Mouse (Mus musculus): ENCODE data around the gene Pak3.

Pak3 gene

DNA sequence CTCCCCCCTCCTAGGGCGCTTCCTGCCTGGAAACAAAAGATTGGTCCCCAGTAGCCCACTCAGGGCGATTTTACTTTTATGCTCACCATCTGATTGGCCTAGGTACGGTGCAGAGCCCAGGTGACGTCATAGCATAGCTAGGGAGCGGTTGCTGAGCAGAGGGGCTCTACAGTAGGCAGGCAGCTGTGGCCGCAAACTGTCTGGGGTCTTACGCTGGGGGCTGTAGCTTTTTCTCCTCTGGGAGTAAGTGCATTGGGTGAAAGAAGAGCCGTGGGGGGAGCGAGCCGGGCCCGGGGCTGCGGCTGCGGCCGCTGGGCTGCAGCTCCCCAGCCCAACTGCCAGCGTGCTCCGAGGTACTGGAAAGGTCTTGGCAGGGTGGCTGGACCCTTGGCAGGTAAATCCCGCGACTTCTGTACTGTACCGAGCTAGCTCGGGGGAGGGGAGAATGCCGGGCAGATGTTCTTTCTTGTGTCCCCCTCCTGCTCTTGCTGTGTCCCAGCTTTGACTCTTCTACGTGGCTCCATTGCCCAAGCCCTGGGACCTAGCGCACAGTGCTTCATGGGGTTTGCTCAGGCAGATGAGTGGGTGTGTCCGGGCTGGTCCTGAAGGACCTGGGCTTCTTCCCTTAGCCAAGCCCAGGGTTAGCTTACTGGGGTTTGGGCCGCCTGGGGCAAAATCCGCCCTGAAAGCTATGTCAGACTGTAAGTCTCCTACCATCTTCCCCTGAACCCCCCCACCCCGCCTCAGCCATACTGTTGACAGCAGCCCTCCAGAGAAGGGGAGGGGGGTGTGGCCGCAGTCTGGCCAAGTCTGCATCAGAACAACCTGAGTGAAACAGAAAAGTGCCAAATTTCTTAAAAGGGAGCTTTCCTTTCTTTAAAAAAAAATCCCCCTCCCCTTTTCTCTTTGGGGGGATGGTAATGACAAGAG lies 146.1 kb downstream of the Pak3 start:
- DNase-seq (ENCODE audit: low spot score) = peak; percentile 12

DNA sequence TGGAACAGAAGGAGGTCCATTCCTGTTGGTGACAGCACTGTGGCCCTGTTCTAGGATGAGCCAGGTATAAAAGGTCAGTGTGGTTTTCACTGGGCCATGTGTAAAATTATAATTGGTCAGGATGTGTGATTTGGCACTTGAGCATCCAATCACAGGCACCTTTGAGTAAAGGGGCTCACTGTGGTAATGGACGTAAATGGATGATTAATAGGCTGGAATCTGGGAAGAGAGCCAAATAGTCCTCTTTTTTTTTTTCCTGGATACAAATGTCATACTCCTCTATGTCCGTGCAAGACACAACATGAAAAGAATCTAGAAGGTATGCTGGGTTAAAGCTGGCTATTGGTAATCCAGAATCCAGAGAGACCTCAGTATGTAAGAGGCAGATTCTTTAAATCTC lies 147.4 kb downstream of the Pak3 start:
- no peak for DNase-seq (ENCODE audit: low spot score)

- DNase-seq (ENCODE audit: low spot score) = no peak
These were observed 148.6 kb downstream of the Pak3 start for GRCm38 (mm10) chrX:143666991-143667390.

- DNase-seq (ENCODE audit: low spot score) = peak; percentile 5
These were observed 149.9 kb downstream of the Pak3 start for GRCm38 (mm10) chrX:143668242-143668641.

DNA sequence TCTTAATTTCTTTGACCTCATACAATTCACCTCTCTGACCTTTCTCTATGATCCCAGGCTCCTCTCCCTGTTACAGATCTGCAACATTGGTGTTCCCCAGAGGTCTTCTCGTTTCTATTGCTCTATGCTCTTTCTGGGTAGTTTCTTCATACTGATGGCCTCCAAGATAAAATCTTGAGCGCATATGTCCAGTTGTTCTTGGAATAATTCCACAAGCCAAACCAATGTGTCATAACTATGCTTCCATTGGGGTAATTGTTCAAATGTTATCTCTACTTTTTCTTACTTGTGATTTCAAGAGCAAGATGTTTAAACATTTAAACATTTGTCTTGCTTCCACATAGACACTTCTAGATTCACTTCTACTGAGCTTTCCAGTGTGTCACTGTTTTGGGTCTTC lies 160.2 kb downstream of the Pak3 start:
- DNase-seq (ENCODE audit: low spot score) = no peak

- DNase-seq (ENCODE audit: low spot score) = no peak
These were observed 203.9 kb downstream of the Pak3 start for GRCm38 (mm10) chrX:143722250-143722649.

DNA sequence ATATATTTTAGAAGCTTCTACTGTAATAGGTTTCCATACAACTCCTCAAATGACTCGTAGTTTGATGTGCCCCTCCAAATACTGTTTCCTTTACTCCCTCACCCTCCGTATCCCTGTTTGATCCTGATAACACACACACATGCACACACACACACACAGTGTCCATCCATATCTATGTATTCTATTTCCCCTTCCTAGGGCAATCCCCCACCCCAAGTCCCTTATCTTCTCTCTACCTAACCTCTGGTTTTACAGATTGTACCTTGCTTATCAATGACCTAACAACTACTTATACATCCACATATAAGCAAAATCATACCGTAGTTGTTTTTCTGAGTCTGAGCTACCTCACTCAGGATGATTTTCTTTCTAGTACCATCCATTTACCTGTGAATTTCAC lies 207.0 kb downstream of the Pak3 start:
- no peak for DNase-seq (ENCODE audit: low spot score)

DNA sequence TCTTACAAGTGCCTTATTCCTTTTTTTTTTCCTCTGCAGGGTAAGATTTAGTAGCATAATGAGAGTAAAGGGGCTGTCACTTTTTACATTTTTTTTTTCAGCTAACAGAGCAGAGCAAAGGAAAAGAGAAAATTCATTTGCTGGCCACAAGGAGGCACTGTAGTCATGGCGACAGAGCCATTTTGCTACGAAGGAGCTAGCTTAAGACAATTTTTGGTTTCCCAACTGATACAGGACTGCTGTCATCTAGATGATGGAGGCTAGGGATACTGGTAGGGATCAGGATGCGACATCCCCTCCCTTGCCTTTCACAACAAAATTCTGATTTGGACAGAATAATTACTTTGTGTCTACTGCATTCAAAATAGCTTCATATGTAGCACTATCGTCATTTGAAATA lies 217.6 kb downstream of the Pak3 start:
- no peak for DNase-seq (ENCODE audit: low spot score)

DNA sequence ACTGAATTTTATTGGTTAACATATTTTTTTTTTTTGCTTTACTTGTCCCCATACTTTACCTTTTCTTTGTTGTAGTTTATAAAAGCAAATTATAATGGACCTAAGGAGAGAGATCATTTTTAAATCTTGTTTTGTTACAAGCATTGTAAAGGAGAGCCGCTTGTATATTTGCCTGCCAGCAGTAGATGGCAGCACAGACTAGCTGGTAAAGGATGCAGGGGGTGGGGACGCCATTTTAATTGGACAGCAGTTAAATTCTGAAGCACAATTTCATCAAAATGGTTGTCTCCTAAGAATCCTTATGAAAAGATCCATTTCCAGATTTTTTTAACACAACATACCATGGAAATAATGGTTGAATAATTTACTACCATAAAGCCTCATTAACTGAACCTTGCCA lies 220.8 kb downstream of the Pak3 start:
- DNase-seq (ENCODE audit: low spot score) = no peak

DNA sequence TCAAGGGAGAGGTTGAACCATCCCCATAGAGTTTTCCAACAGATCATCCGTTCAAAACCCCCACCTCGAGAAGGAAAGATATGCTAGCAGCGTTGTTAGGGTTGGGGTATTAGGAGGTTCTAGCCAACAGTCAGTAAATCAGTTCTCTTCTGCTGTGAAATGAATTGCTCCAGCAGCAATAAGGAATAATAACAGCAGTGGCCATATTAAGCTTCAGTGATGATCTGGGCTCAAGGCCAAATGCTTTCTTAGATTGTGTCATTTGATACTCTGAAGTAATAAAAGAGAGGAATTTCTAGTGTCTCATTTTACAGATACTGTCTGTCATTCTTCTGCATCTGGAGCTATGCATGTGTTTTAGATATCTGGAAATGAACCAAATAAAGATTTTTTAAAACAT lies 244.2 kb downstream of the Pak3 start:
- DNase-seq (ENCODE audit: low spot score) = no peak

DNA sequence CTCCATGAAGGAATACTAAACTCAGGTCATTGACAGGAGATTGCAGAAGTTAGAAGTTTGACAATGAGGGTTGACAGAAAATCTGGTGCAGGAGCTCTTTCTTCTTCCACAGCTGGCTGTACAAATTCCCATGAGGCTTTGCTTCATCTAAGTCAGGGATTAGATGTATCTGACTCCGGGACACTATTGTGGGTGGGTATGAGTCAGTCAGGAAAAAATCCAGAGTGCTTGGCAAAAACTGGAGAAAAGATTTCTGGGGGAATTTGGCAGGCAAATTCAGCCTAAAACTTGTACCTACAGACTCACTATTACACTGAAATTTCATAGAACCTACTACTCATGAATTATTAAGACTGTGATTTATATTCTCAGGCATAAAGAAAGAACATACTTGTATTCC lies 297.6 kb downstream of the Pak3 start:
- DNase-seq (ENCODE audit: low spot score) = no peak

DNA sequence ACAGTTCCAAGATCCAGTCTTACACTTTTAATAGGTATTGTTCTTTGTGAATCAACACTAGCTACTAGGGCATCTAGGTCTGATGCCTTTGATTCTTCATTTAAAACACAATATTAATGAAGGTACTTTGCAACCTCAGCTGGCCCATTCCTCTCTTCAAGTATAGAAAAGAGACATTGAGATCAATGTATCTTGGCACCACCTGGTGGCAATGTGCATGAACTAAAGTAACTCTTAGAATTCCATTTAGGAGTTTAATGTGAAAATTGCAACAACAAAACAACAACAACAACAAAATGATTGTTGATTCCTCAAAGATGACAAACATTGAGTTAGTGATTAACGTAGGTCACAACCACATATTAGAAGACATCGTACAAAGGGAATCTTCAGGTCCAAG lies 300.6 kb downstream of the Pak3 start:
- DNase-seq (ENCODE audit: low spot score) = no peak

DNA sequence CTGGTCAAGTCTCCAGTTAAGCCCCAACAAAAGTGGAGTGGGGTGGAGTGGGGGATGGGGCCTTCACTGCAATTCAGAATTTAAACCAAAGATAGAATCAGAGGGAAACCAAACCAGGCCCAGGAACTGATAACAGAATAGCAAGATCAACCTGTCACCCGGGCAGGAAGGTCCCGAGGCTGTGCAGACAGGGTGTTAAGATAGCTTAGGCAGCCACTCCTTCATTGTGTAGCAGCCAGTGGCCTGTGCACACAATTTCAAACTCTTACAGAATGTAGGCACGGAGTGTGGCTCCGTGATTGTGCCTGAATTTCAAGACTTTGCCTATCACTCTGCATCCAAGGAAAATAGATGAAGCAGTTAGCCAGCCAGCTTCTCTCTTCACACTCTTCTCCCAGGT lies 308.1 kb downstream of the Pak3 start:
- no peak for DNase-seq (ENCODE audit: low spot score)

DNA sequence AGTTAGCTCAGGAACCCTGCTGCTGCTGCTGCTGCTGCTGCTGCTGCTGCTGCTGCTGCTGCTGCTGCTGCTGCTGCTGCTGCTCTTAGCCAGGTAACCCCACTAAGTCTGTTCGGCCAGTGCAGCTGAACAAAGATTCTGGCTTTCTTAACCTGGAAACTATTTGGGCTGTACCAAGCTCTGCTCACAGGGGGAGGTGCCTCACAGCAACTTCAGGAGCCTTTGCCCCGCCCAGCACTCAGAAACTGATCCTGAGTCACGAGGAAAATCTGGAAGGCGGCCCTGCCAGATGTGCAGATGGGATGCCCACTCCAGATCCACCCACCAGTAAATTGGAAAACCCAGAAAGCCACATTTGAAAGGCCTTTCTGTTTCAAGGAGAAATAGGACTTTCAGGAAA lies 308.8 kb downstream of the Pak3 start, which contains the start of gene Capn6:
Capn6 (minus strand) TSS at position 203 of the 400 bp plus-strand sequence.
- peak; percentile 8 for DNase-seq (ENCODE audit: low spot score)

DNA sequence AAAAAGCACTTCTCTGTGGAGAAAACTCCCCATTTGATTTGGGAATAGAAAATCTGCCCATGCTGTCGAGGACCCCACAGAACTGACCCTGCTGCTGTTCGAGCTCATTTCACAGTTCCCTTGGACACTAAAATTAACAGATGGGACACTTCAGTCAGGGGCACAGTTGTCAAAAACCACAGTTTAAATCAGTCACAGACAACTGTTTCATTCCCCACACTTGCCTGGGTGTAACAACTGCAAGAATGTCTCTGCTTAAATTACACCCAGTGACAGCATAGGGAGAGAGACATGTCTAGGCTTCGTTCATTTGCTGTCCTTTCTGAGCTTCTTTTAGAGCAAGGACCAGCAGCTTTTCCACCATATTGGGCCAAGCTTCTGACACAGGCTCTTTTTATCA lies 328.2 kb downstream of the Pak3 start:
- DNase-seq (ENCODE audit: low spot score) = no peak
